Mouse (Mus musculus) G1E-ER4 (cell line): ENCODE measurements around the gene Zmat5. TPM values are rescaled to one million over a fixed set of nuclear protein-coding genes. Genes with fewer than 3 reads are reported as not detected.

Experiments
- GATA1 ChIP-seq: IDR thresholded peaks from one replicate; pipeline ENCODE4 v1.8.0; 2012; ENCODE audit warnings: low read length, inconsistent platforms
- polyA plus RNA-seq: library from polyadenylated mRNA; stranded (reverse); fragments of >175 nt; gene quantifications from 2 replicates; pipeline ENCODE4 v1.2.3, GENCODE M21; 2012

Zmat5 gene
- polyA plus RNA-seq, 1 experiment = 121 TPM

DNA sequence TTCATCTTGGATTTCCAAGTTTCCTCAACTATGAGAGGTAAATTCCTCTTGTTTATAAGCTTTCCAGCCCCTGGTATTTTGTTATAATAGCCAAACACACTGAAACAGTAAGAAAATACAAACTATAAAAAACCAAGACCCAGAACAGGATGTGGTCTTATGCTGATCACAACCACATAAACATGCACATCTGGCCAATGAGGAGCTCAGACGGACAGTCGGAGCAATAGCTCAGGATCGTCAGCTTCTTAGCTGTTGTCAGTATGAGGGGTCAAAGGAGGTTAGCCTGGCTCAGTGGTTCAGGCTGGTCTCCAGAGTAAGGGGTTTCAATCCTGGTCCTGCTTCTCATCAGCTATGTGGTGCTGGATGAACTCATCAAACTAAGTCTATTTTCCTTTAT lies 78.6 kb downstream of the Zmat5 start:
- TF ChIP-seq GATA1 = no peak

DNA sequence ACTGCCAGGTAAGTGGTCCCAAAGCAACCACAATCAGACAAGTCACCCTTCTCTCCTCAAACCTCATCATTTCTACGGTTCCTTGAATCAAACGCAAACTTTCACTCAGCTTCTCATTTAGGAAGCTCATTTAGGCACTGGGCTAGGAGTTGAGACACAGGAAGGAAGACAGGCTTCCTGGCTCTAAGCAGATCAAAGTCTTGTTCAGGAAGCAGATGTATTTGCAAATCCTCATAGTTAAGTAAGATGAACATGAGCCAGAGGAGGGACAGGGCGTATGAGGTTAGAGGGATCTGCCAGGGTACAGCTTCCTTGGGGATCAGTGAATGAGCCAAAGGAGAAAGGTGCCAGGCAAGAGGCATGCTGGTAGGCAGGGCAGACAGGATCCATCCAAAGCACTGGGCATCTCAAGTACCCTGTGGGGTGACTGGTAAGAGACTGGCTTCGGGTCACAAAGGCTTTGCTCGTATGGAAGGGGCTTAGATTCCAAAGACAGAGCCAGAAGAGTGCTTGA lies 80.2 kb downstream of the Zmat5 start:
- no peak for TF ChIP-seq GATA1

Other genes starting within 250 kb of the Zmat5 start
- gene Mtmr3, start 109.8 kb upstream of the Zmat5 start, polyA plus RNA-seq = 20.9 and 24.2 TPM in 2 replicates
- gene Gm11032, start 84.6 kb upstream of the Zmat5 start, polyA plus RNA-seq = not detected in 2 replicates
- gene Ascc2, start 66.9 kb upstream of the Zmat5 start, polyA plus RNA-seq = 55.8 and 57.4 TPM in 2 replicates
- 39.5 and 62.7 TPM in 2 replicates for gene Uqcr10, start 336 bp upstream of the Zmat5 start, polyA plus RNA-seq
- 0.03 and 0.08 TPM in 2 replicates for gene Cabp7, start 42.1 kb downstream of the Zmat5 start, polyA plus RNA-seq
- 74.0 and 79.6 TPM in 2 replicates for gene Nf2, start 144.9 kb downstream of the Zmat5 start, polyA plus RNA-seq
- gene Nipsnap1, start 169.3 kb downstream of the Zmat5 start, polyA plus RNA-seq = 16.4 and 18.0 TPM in 2 replicates
- 4.3 and 9.9 TPM in 2 replicates for gene Thoc5, start 190.6 kb downstream of the Zmat5 start, polyA plus RNA-seq
- 66.7 and 95.2 TPM in 2 replicates for gene Nefh, start 243.4 kb downstream of the Zmat5 start, polyA plus RNA-seq